Mouse (Mus musculus): ENCODE data around the gene Gm20388.

- no peak for TF ChIP-seq CTCF (IDR thresholded peaks at IDR 0.05; ENCODE audit: extremely low read depth, insufficient read depth, low read length)
- TF ChIP-seq POLR2A (IDR thresholded peaks at IDR 0.05; ENCODE audit: extremely low read depth, insufficient read depth, low read length) = no peak
Observed at GRCm38 (mm10) chr8:123274447-123274846, 3363.8 kb downstream of the Gm20388 start.

Data from cortical plate, adult 2 months (tissue).